In genomic region chr8:124509156-124509555, GRCm38 (mm10) we compare ENCODE assay signal across 24 mouse cellular contexts. TPM values are rescaled to one million over a fixed set of nuclear protein-coding genes. Genes with fewer than 3 reads are reported as not detected.
DNase-seq lines count a peak whose midpoint lies in the region; TF ChIP-seq lines count a peak whose summit lies in the region.
"Had no signal": no experiment of that assay in that cellular context is flagged by ENCODE, and none has a peak within 500 bp of the region (broad histone marks: within the 10 kb centered on the region; RNA-seq: fewer than 3 reads in every experiment).

No protein-coding gene starts in this region.

- TF ChIP-seq CTCF in left cerebral cortex, adult 2 months (IDR thresholded peaks at IDR 0.05), result no peak
- no peak for TF ChIP-seq CTCF in olfactory bulb, adult 2 months (IDR thresholded peaks at IDR 0.05; ENCODE audit: insufficient read depth, low read depth, low read length)

- peak overlapping the region; percentile 89 for H3K27ac ChIP-seq in left cerebral cortex, adult 2 months
- H3K27ac ChIP-seq in olfactory bulb, adult 2 months (ENCODE audit: insufficient read depth, low read depth, low read length), result peak overlapping the region; percentile 5; the same call in 1 of the 2 replicates
- H3K27ac ChIP-seq: embryonic facial prominence, embryonic 13.5 days; forebrain, embryonic 10.5 days; forebrain, embryonic 15.5 days; hindbrain, embryonic 10.5 days; kidney, postnatal 0 days; limb, embryonic 13.5 days; lung, embryonic 15.5 days; midbrain, embryonic 10.5 days; midbrain, embryonic 15.5 days; neural tube, embryonic 12.5 days had no signal

- no peak for DNase-seq in left cerebral cortex, adult 2 months (ENCODE audit: extremely low spot score in 1 of 2, low spot score in 2 of 2)
- DNase-seq in left cerebral cortex, adult 8-10 months (ENCODE audit: low spot score in 2 of 2), result no peak
- peak; percentile 24 to 62 for DNase-seq in CD8-positive naive resting alpha-beta T cell, adult 2 months (ENCODE audit: low read depth in 2 of 2, low spot score in 2 of 2)
- DNase-seq in brain, adult 2 months (ENCODE audit: low read depth, low spot score), result peak; percentile 63
- DNase-seq in spleen, postnatal 4 days (ENCODE audit: low spot score in 2 of 2), result no peak
- no peak for DNase-seq in neural tube, embryonic 10.5 days (ENCODE audit: extremely low spot score, low spot score)
- DNase-seq: adrenal gland, postnatal 25 days; B cell, adult 2 months; cerebellum, adult 8-10 months; cerebellum, postnatal 36 days; embryo, embryonic 11 days; heart, postnatal 14 days; kidney, adult 8-10 months had no signal

- TF ChIP-seq POLR2A in olfactory bulb, adult 2 months (IDR thresholded peaks at IDR 0.05; ENCODE audit: insufficient read depth, low read depth, low read length), result no peak

- intact Hi-C loops in left cerebral cortex, adult 2 months (cut with DNase I), result loop anchor here (2.0 kb wide), 1 partner anchor 46 kb away; no protein-coding TSS in a partner anchor

- H3K4me3 ChIP-seq in left cerebral cortex, adult 2 months, result no peak overlapping the region
- H3K4me3 ChIP-seq in olfactory bulb, adult 2 months (ENCODE audit: insufficient read depth, low read depth, low read length), result no peak overlapping the region
- H3K4me3 ChIP-seq: embryonic facial prominence, embryonic 13.5 days; forebrain, embryonic 10.5 days; forebrain, embryonic 15.5 days; hindbrain, embryonic 10.5 days; limb, embryonic 13.5 days; lung, embryonic 15.5 days; midbrain, embryonic 10.5 days; midbrain, embryonic 15.5 days; neural tube, embryonic 12.5 days had no signal

- H3K4me1 ChIP-seq in olfactory bulb, adult 2 months (ENCODE audit: control insufficient read depth, insufficient read depth, low read length), result peaks cover 8% of the 10 kb centered on the region
- H3K4me1 ChIP-seq: embryonic facial prominence, embryonic 13.5 days; forebrain, embryonic 10.5 days; forebrain, embryonic 15.5 days; hindbrain, embryonic 10.5 days; limb, embryonic 13.5 days; lung, embryonic 15.5 days; midbrain, embryonic 10.5 days; midbrain, embryonic 15.5 days; neural tube, embryonic 12.5 days had no signal

- WGBS in olfactory bulb, adult 2 months, result 64% methylated on average over 3 of the region's 3 CpGs

RNA-seq across cellular contexts. Expression of gene Cog2, which starts 11.4 kb away (rescaled TPM):
- total RNA-seq in left cerebral cortex, adult 2 months (2021), result 10 to 100 TPM; 35.1 to 46.5 TPM
- total RNA-seq in left cerebral cortex, adult 8-10 months (2022), result 10 to 100 TPM; 43.2 to 49.2 (median 45.7) TPM
- not detected in 2 replicates for polyA plus RNA-seq in olfactory bulb, adult 2 months (2012; ENCODE audit: insufficient read depth, insufficient read length, low replicate concordance, missing spikeins)

Comparison
In these comparisons a context has a peak if more than half of its experiments do, and no peak if none do; other contexts are left out.
1. DNase-seq: peak in CD8-positive naive resting alpha-beta T cell, adult 2 months (2 of 2) and brain, adult 2 months (single experiment); none in left cerebral cortex, adult 2 months (0 of 2), left cerebral cortex, adult 8-10 months (0 of 2), spleen, postnatal 4 days (0 of 2) and neural tube, embryonic 10.5 days (single experiment).